Comparison of ENCODE assay signal across 10 mouse cellular contexts in genomic region chr1:151689561-151689960, GRCm38 (mm10).
DNase-seq lines count a peak whose midpoint lies in the region; ATAC-seq and TF ChIP-seq lines count a peak whose summit lies in the region.
"Had no signal": no experiment of that assay in that cellular context is flagged by ENCODE, and none has a peak within 500 bp of the region (broad histone marks: within the 10 kb centered on the region; RNA-seq: fewer than 3 reads in every experiment).

No protein-coding gene starts in this region.

- TF ChIP-seq POLR2A in bone marrow macrophage, adult 2 months (IDR thresholded peaks at IDR 0.05; ENCODE audit: borderline replicate concordance, low read depth, low read length) = no peak

- no peak overlapping the region for H3K9ac ChIP-seq in liver, embryonic 12.5 days
- H3K9ac ChIP-seq in liver, embryonic 11.5 days (ENCODE audit: low read depth, low read length) = no peak overlapping the region
- H3K9ac ChIP-seq in liver, embryonic 16.5 days (ENCODE audit: low read depth, low read length) = no peak overlapping the region
- no peak overlapping the region for H3K9ac ChIP-seq in stomach, embryonic 15.5 days
- H3K9ac ChIP-seq: heart, embryonic 15.5 days had no signal

- no peaks in the 10 kb centered on the region for H3K9me3 ChIP-seq in liver, embryonic 12.5 days (replicated peaks)
- no peaks in the 10 kb centered on the region for H3K9me3 ChIP-seq in liver, embryonic 11.5 days (ENCODE audit: control insufficient read depth, low read length)
- H3K9me3 ChIP-seq in liver, embryonic 16.5 days (replicated peaks; ENCODE audit: control insufficient read depth, low read length) = no peaks in the 10 kb centered on the region
- no peaks in the 10 kb centered on the region for H3K9me3 ChIP-seq in stomach, embryonic 15.5 days
- H3K9me3 ChIP-seq: G1E; heart, embryonic 15.5 days had no signal

- H3K4me2 ChIP-seq in liver, embryonic 12.5 days = no peak overlapping the region
- no peak overlapping the region for H3K4me2 ChIP-seq in liver, embryonic 11.5 days
- H3K4me2 ChIP-seq in liver, embryonic 16.5 days (ENCODE audit: low read depth, low read length) = no peak overlapping the region
- H3K4me2 ChIP-seq in stomach, embryonic 15.5 days = no peak overlapping the region
- H3K4me2 ChIP-seq: heart, embryonic 15.5 days had no signal

- no peaks in the 10 kb centered on the region for H3K27me3 ChIP-seq in liver, embryonic 12.5 days (replicated peaks)
- H3K27me3 ChIP-seq in liver, embryonic 11.5 days (replicated peaks; ENCODE audit: control insufficient read depth, insufficient read depth, low read length) = no peaks in the 10 kb centered on the region
- H3K27me3 ChIP-seq in liver, embryonic 16.5 days (ENCODE audit: control insufficient read depth, insufficient read depth, low read depth, low read length) = no peaks in the 10 kb centered on the region
- H3K27me3 ChIP-seq in stomach, embryonic 15.5 days (replicated peaks) = no peaks in the 10 kb centered on the region
- H3K27me3 ChIP-seq: heart, embryonic 15.5 days had no signal

- no peak overlapping the region for H3K4me3 ChIP-seq in liver, embryonic 12.5 days
- H3K4me3 ChIP-seq in liver, embryonic 11.5 days (ENCODE audit: low read depth, low read length) = no peak overlapping the region
- H3K4me3 ChIP-seq in bone marrow macrophage, adult 2 months (ENCODE audit: insufficient read depth, low read length) = 0 out of 2 replicates have a peak overlapping the region, but pooled peaks have one; percentile 3
- no peak overlapping the region for H3K4me3 ChIP-seq in liver, embryonic 16.5 days (ENCODE audit: low read depth, low read length)
- H3K4me3 ChIP-seq in stomach, embryonic 15.5 days (replicated peaks) = no peak overlapping the region
- H3K4me3 ChIP-seq: heart, embryonic 15.5 days had no signal

- no peak for TF ChIP-seq CTCF in bone marrow macrophage, adult 2 months (IDR thresholded peaks at IDR 0.05; ENCODE audit: low read depth, low read length)

- no peak for DNase-seq in liver, embryonic 11.5 days (ENCODE audit: low spot score)
- DNase-seq in T-cell, adult 2 months (ENCODE audit: low spot score) = no peak
- no peak for DNase-seq in layer of hippocampus, postnatal 10 days (ENCODE audit: low spot score in 2 of 2)
- DNase-seq: cerebellum, adult 8-10 months had no signal

- H3K4me1 ChIP-seq in liver, embryonic 12.5 days = peaks cover 3% of the 10 kb centered on the region; the same call in 1 of the 2 replicates
- no peaks in the 10 kb centered on the region; the same call in none of the 2 replicates for H3K4me1 ChIP-seq in liver, embryonic 11.5 days (replicated peaks; ENCODE audit: control insufficient read depth, insufficient read depth, low read length)
- peaks cover 46% of the 10 kb centered on the region for H3K4me1 ChIP-seq in bone marrow macrophage, adult 2 months (ENCODE audit: control insufficient read depth, insufficient read depth, low read length)
- H3K4me1 ChIP-seq in liver, embryonic 16.5 days (ENCODE audit: control insufficient read depth, low read depth, low read length) = peaks cover 2% of the 10 kb centered on the region; the same call in 1 of the 2 replicates
- H3K4me1 ChIP-seq in stomach, embryonic 15.5 days = peaks cover 22% of the 10 kb centered on the region

- WGBS in liver, embryonic 12.5 days (ENCODE audit: insufficient replicate concordance) = 41% methylated on average over 8 of the region's 8 CpGs
- 47% methylated on average over 8 of the region's 8 CpGs for WGBS in liver, embryonic 11.5 days
- 19% methylated on average over 8 of the region's 8 CpGs for WGBS in liver, embryonic 16.5 days (ENCODE audit: insufficient replicate concordance)
- 36% methylated on average over 8 of the region's 8 CpGs for WGBS in stomach, embryonic 15.5 days

- H3K27ac ChIP-seq in liver, embryonic 12.5 days = no peak overlapping the region
- no peak overlapping the region for H3K27ac ChIP-seq in liver, embryonic 11.5 days (ENCODE audit: low read depth, low read length)
- peak overlapping the region; percentile 44; the same call in 1 of the 2 replicates for H3K27ac ChIP-seq in bone marrow macrophage, adult 2 months (ENCODE audit: insufficient read depth, low read depth, low read length)
- H3K27ac ChIP-seq in liver, embryonic 16.5 days (ENCODE audit: low read length) = no peak overlapping the region
- H3K27ac ChIP-seq in stomach, embryonic 15.5 days = peak overlapping the region; percentile 32; the same call in 1 of the 2 replicates
- H3K27ac ChIP-seq: heart, embryonic 15.5 days had no signal

- 0 out of 2 replicates have a peak, but pooled peaks have one; percentile 17 for ATAC-seq in liver, embryonic 12.5 days
- ATAC-seq in liver, embryonic 11.5 days (replicated peaks; ENCODE audit: low FRiP score) = no peak
- peak; percentile 51; the same call in 1 of the 2 replicates for ATAC-seq in liver, embryonic 16.5 days (ENCODE audit: low read depth)
- peak; percentile 25; the same call in 1 of the 2 replicates for ATAC-seq in stomach, embryonic 15.5 days (ENCODE audit: insufficient read depth, low FRiP score, low read depth)

- H3K36me3 ChIP-seq in liver, embryonic 12.5 days = no peaks in the 10 kb centered on the region
- no peaks in the 10 kb centered on the region for H3K36me3 ChIP-seq in liver, embryonic 11.5 days (ENCODE audit: control insufficient read depth, insufficient read depth, low read length)
- H3K36me3 ChIP-seq in liver, embryonic 16.5 days (ENCODE audit: control insufficient read depth, insufficient read depth) = no peaks in the 10 kb centered on the region
- no peaks in the 10 kb centered on the region for H3K36me3 ChIP-seq in stomach, embryonic 15.5 days
- H3K36me3 ChIP-seq: G1E; heart, embryonic 15.5 days had no signal

Comparison
In these comparisons a context has a peak if more than half of its experiments do, and no peak if none do; other contexts are left out.
1. H3K27ac ChIP-seq: peak in bone marrow macrophage, adult 2 months (single experiment) and stomach, embryonic 15.5 days (single experiment); none in liver, embryonic 12.5 days (single experiment), liver, embryonic 11.5 days (single experiment) and liver, embryonic 16.5 days (single experiment).